Mouse (Mus musculus) CD8-positive naive resting alpha-beta T cell, adult 2 months (primary cell): ENCODE results near the gene Prpf40b.
A peak's percentile ranks its signal among the peaks of the same experiment; 100 is the strongest.
"Not testable (repeated sequence)": the region's sequence is repeated elsewhere in the genome, so short reads cannot be mapped to it uniquely, and the experiment has no call there.

ENCODE experiments used
- DNase-seq, 2 experiments: peaks; one replicate each; pipeline ENCODE4 v3.0.0; 2022; ENCODE audit warnings: low read depth in 2 of 2, low spot score in 2 of 2

Gene Prpf40b

GRCm38 (mm10) chr15:99294813-99295374 lies at the start of gene Prpf40b:
Prpf40b (plus strand) TSS chr15:99295087.
- DNase-seq: peak; percentile 81 to 84

- DNase-seq: not testable (repeated sequence)
These were observed 48.2 kb upstream of the Prpf40b start for GRCm38 (mm10) chr15:99246736-99247135.

- no peak for DNase-seq
These were observed 45.9 kb upstream of the Prpf40b start for GRCm38 (mm10) chr15:99248972-99249371.

- DNase-seq: no peak
These were observed 44.9 kb upstream of the Prpf40b start for GRCm38 (mm10) chr15:99249938-99250337.

GRCm38 (mm10) chr15:99251111-99251510 lies 43.8 kb upstream of the Prpf40b start:
- DNase-seq: not testable (repeated sequence)

- DNase-seq: peak; percentile 94 to 95
These were observed 43.1 kb upstream of the Prpf40b start, which contains the start of gene Mcrs1 for GRCm38 (mm10) chr15:99251626-99252380. Mcrs1 (minus strand) TSS chr15:99251961.

- DNase-seq: no peak
These were observed 42.3 kb upstream of the Prpf40b start for GRCm38 (mm10) chr15:99252381-99253174.

- not testable (repeated sequence) for DNase-seq
These were observed 41.8 kb upstream of the Prpf40b start for GRCm38 (mm10) chr15:99253175-99253479.

- no peak for DNase-seq
These were observed 41.1 kb upstream of the Prpf40b start for GRCm38 (mm10) chr15:99253772-99254171.

- no peak for DNase-seq
These were observed 40.3 kb upstream of the Prpf40b start for GRCm38 (mm10) chr15:99254477-99255005.

- DNase-seq: no peak
These were observed 39.6 kb upstream of the Prpf40b start for GRCm38 (mm10) chr15:99255241-99255749.

GRCm38 (mm10) chr15:99259167-99259729 lies 35.6 kb upstream of the Prpf40b start:
- no peak for DNase-seq

GRCm38 (mm10) chr15:99259730-99260252 lies 35.1 kb upstream of the Prpf40b start:
- no peak for DNase-seq

GRCm38 (mm10) chr15:99262702-99263101 lies 32.2 kb upstream of the Prpf40b start:
- no peak for DNase-seq

GRCm38 (mm10) chr15:99264363-99264762 lies 30.5 kb upstream of the Prpf40b start:
- no peak for DNase-seq

GRCm38 (mm10) chr15:99265679-99266078 lies 29.2 kb upstream of the Prpf40b start:
- DNase-seq: peak; percentile 60 to 69

GRCm38 (mm10) chr15:99276095-99276494 lies 18.8 kb upstream of the Prpf40b start:
- peak; percentile 34 to 46 for DNase-seq

- DNase-seq: no peak
These were observed 16.6 kb upstream of the Prpf40b start for GRCm38 (mm10) chr15:99278271-99278670.

- DNase-seq: peak in 1 of 2 experiments; percentile 24
These were observed 11.4 kb upstream of the Prpf40b start for GRCm38 (mm10) chr15:99283456-99283855.

GRCm38 (mm10) chr15:99284527-99285188 lies 10.2 kb upstream of the Prpf40b start:
- no peak for DNase-seq
